ENCODE assay signal across 25 mouse cellular contexts in the genomic region with DNA sequence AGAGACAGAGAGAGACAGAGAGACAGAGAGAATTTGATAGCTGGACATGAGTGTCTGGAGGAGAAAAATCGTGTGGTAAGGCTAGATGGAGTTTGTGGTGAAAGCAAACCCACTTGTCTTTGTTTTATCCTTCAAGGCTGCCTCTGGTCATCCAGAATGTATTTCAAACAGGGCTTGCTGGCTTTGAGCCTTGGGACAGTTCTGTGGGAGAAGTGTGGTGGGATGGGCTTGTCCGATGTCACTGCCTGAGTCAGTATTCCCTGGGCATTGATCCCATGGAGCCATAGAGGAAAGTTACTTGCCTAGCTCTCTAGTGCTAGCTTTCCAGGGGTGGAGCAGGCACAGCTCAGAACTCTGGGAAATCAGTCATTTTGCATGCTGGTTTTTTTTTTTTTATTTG.
DNase-seq lines count a peak whose midpoint lies in the region; ATAC-seq lines count a peak whose summit lies in the region.
"Had no signal": no experiment of that assay in that cellular context is flagged by ENCODE, and none has a peak within 500 bp of the region (broad histone marks: within the 10 kb centered on the region; RNA-seq: fewer than 3 reads in every experiment).

No protein-coding gene starts in this region.

- H3K4me2 ChIP-seq in heart, embryonic 12.5 days: no peak overlapping the region
- H3K4me2 ChIP-seq in midbrain, embryonic 11.5 days: no peak overlapping the region
- H3K4me2 ChIP-seq in midbrain, embryonic 16.5 days (ENCODE audit: low read length): no peak overlapping the region
- H3K4me2 ChIP-seq: embryonic facial prominence, embryonic 13.5 days; hindbrain, embryonic 13.5 days; midbrain, embryonic 13.5 days had no signal

- H3K36me3 ChIP-seq in heart, embryonic 10.5 days: no peaks in the 10 kb centered on the region
- no peaks in the 10 kb centered on the region for H3K36me3 ChIP-seq in heart, embryonic 12.5 days
- H3K36me3 ChIP-seq in midbrain, embryonic 11.5 days (ENCODE audit: control insufficient read depth, insufficient read depth, low read length): no peaks in the 10 kb centered on the region
- no peaks in the 10 kb centered on the region for H3K36me3 ChIP-seq in midbrain, embryonic 16.5 days (ENCODE audit: control insufficient read depth, insufficient read depth, low read length)
- H3K36me3 ChIP-seq: embryonic facial prominence, embryonic 13.5 days; hindbrain, embryonic 13.5 days; midbrain, embryonic 13.5 days had no signal

- ATAC-seq in heart, embryonic 12.5 days (ENCODE audit: insufficient number of reproducible peaks, low FRiP score): no peak
- ATAC-seq in midbrain, embryonic 11.5 days (ENCODE audit: low FRiP score): no peak
- no peak for ATAC-seq in midbrain, embryonic 16.5 days
- ATAC-seq: forebrain, postnatal 0 days; intestine, embryonic 16.5 days; midbrain, embryonic 13.5 days had no signal

- no peak overlapping the region for H3K9ac ChIP-seq in heart, embryonic 12.5 days
- H3K9ac ChIP-seq in midbrain, embryonic 11.5 days (ENCODE audit: low read length): no peak overlapping the region
- H3K9ac ChIP-seq in midbrain, embryonic 16.5 days (ENCODE audit: low read depth, low read length): no peak overlapping the region
- H3K9ac ChIP-seq: embryonic facial prominence, embryonic 13.5 days; forebrain, postnatal 0 days; hindbrain, embryonic 13.5 days; liver, embryonic 14.5 days; midbrain, embryonic 13.5 days had no signal

- DNase-seq in adrenal gland, adult (ENCODE audit: inconsistent age in 2 of 2, low spot score in 1 of 2): peak; percentile 24 to 38
- DNase-seq in adrenal gland, adult 18-20 months (ENCODE audit: low spot score in 2 of 2): no peak
- peak; percentile 46 for DNase-seq in heart, embryonic 10.5 days (ENCODE audit: low spot score)
- DNase-seq in midbrain, embryonic 11.5 days (ENCODE audit: low spot score, missing footprints): peak; percentile 70
- DNase-seq in layer of hippocampus, adult 8-10 months (ENCODE audit: low spot score in 2 of 2): no peak
- DNase-seq: cerebellum, adult 18-20 months; cerebellum, postnatal 10 days; forebrain, postnatal 0 days; gastrocnemius, postnatal 14 days; heart, postnatal 36 days; kidney, adult 9 months; kidney, postnatal 10 days; liver; lung, adult 2 months; lung, postnatal 4 days; thymus, postnatal 4 days had no signal

- 29% methylated on average over 2 of the region's 2 CpGs for WGBS in heart, embryonic 10.5 days
- WGBS in heart, embryonic 12.5 days: 33% methylated on average over 2 of the region's 2 CpGs
- 68% methylated on average over 2 of the region's 2 CpGs for WGBS in midbrain, embryonic 11.5 days
- WGBS in midbrain, embryonic 16.5 days: 41% methylated on average over 2 of the region's 2 CpGs

- H3K4me1 ChIP-seq in heart, embryonic 10.5 days: peaks cover 18% of the 10 kb centered on the region
- peaks cover 21% of the 10 kb centered on the region for H3K4me1 ChIP-seq in heart, embryonic 12.5 days (replicated peaks)
- peaks cover 10% of the 10 kb centered on the region for H3K4me1 ChIP-seq in midbrain, embryonic 11.5 days (ENCODE audit: control insufficient read depth, insufficient read depth, low read length)
- H3K4me1 ChIP-seq in midbrain, embryonic 16.5 days (ENCODE audit: control insufficient read depth, insufficient read depth, low read length): peaks cover 7% of the 10 kb centered on the region
- H3K4me1 ChIP-seq: megakaryocyte, embryonic 14.5 days had no signal

- no peak overlapping the region for H3K27ac ChIP-seq in heart, embryonic 10.5 days
- no peak overlapping the region for H3K27ac ChIP-seq in heart, embryonic 12.5 days (ENCODE audit: poor library complexity, severe bottlenecking)
- no peak overlapping the region for H3K27ac ChIP-seq in midbrain, embryonic 11.5 days (ENCODE audit: low read depth, low read length)
- H3K27ac ChIP-seq in midbrain, embryonic 16.5 days (ENCODE audit: low read length): no peak overlapping the region
- H3K27ac ChIP-seq: embryonic facial prominence, embryonic 13.5 days; hindbrain, embryonic 13.5 days; liver, embryonic 14.5 days; midbrain, embryonic 13.5 days had no signal

- no peaks in the 10 kb centered on the region; the same call in 1 of the 2 replicates for H3K27me3 ChIP-seq in heart, embryonic 10.5 days (ENCODE audit: insufficient read depth, poor library complexity, severe bottlenecking)
- H3K27me3 ChIP-seq in heart, embryonic 12.5 days (replicated peaks): no peaks in the 10 kb centered on the region; the same call in 1 of the 2 replicates
- no peaks in the 10 kb centered on the region for H3K27me3 ChIP-seq in midbrain, embryonic 11.5 days (ENCODE audit: control insufficient read depth, insufficient read depth, low read length)
- H3K27me3 ChIP-seq in midbrain, embryonic 16.5 days (ENCODE audit: control insufficient read depth, insufficient read depth, low read depth, low read length): no peaks in the 10 kb centered on the region
- H3K27me3 ChIP-seq: CH12.LX; hindbrain, embryonic 13.5 days; megakaryocyte, embryonic 14.5 days had no signal

- no peaks in the 10 kb centered on the region for H3K9me3 ChIP-seq in heart, embryonic 10.5 days
- H3K9me3 ChIP-seq in heart, embryonic 12.5 days (replicated peaks): 0 out of 2 replicates have a peak, but pooled peaks cover 3% of the 10 kb centered on the region
- H3K9me3 ChIP-seq in midbrain, embryonic 11.5 days (ENCODE audit: control insufficient read depth, low read length): no peaks in the 10 kb centered on the region
- H3K9me3 ChIP-seq in midbrain, embryonic 16.5 days (replicated peaks; ENCODE audit: control insufficient read depth, low read length, poor library complexity, severe bottlenecking): no peaks in the 10 kb centered on the region
- H3K9me3 ChIP-seq: embryonic facial prominence, embryonic 13.5 days; hindbrain, embryonic 13.5 days; midbrain, embryonic 13.5 days had no signal

- no peak overlapping the region for H3K4me3 ChIP-seq in heart, embryonic 10.5 days
- H3K4me3 ChIP-seq in heart, embryonic 12.5 days: no peak overlapping the region
- H3K4me3 ChIP-seq in midbrain, embryonic 11.5 days (ENCODE audit: low read depth, low read length): no peak overlapping the region
- H3K4me3 ChIP-seq in midbrain, embryonic 16.5 days (ENCODE audit: low read depth, low read length): no peak overlapping the region
- H3K4me3 ChIP-seq: embryonic facial prominence, embryonic 13.5 days; hindbrain, embryonic 13.5 days; megakaryocyte, embryonic 14.5 days; midbrain, embryonic 13.5 days had no signal

Comparison
In these comparisons a context has a peak if more than half of its experiments do, and no peak if none do; other contexts are left out.
1. DNase-seq: peak in adrenal gland, adult (2 of 2), heart, embryonic 10.5 days (single experiment) and midbrain, embryonic 11.5 days (single experiment); none in adrenal gland, adult 18-20 months (0 of 2) and layer of hippocampus, adult 8-10 months (0 of 2).